Mouse (Mus musculus) heart, adult 2 months (tissue): ENCODE data around the gene Yod1.

Experiments
- CTCF ChIP-seq: fragments of 200-600 bp; IDR thresholded peaks from 2 replicates; pipeline ENCODE4 v1.8.1; 2022; ENCODE audit warnings: antibody characterized with exemption, mild to moderate bottlenecking, moderate library complexity
- POLR2A ChIP-seq: fragments of 200-500 bp; IDR thresholded peaks from 2 replicates; pipeline ENCODE4 v1.6.1; 2011; ENCODE audit warnings: mild to moderate bottlenecking, low read depth, low read length, control low read depth; ENCODE audit not compliant: insufficient read depth

DNA sequence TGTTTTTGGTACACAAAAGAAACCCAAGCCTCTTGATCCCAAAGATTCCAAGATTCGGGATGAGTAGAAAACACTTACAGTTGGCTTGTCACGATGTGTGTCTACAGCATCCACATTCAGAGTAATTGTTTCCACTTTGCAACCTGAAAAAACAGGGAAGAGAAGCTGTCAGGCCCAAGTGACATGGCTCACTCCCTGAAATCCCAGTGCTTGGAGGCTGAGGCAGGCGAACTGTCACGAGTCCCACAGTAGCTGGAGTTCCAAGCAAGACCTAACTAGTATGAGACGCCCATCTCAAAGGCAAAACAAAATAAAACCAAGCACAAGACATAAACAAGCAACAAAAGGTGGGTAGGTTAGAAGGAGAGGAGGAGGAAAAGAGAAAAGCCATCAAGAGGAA is 18.5 kb upstream of the Yod1 start:
- TF ChIP-seq POLR2A, result no peak
- no peak for TF ChIP-seq CTCF
